Mouse (Mus musculus): Measurements from ENCODE around the gene Wfdc3.
"Not testable (repeated sequence)": the region's sequence is repeated elsewhere in the genome, so short reads cannot be mapped to it uniquely, and the experiment has no call there.

Gene Wfdc3

GRCm38 (mm10) chr2:164737377-164738090, 8.2 kb downstream of the Wfdc3 start:
- DNase-seq (ENCODE audit: low spot score in 2 of 2): no peak

GRCm38 (mm10) chr2:164735446-164735845, 10.3 kb downstream of the Wfdc3 start:
- DNase-seq (ENCODE audit: low spot score in 2 of 2): no peak

GRCm38 (mm10) chr2:164734839-164735238, 10.9 kb downstream of the Wfdc3 start:
- DNase-seq (ENCODE audit: low spot score in 2 of 2): no peak

GRCm38 (mm10) chr2:164733259-164733658, 12.5 kb downstream of the Wfdc3 start:
- DNase-seq (ENCODE audit: low spot score in 2 of 2): no peak

- no peak for DNase-seq (ENCODE audit: low spot score in 2 of 2)
These were observed 14.0 kb downstream of the Wfdc3 start for GRCm38 (mm10) chr2:164731719-164732118.

GRCm38 (mm10) chr2:164725895-164726619, 19.7 kb downstream of the Wfdc3 start:
- peak; percentile 39 to 65 for DNase-seq (ENCODE audit: low spot score in 2 of 2)

- no peak for DNase-seq (ENCODE audit: low spot score in 2 of 2)
These were observed 22.5 kb downstream of the Wfdc3 start for GRCm38 (mm10) chr2:164723276-164723675.

- DNase-seq (ENCODE audit: low spot score in 2 of 2): not testable (repeated sequence)
These were observed 29.4 kb downstream of the Wfdc3 start for GRCm38 (mm10) chr2:164716194-164716786.

- DNase-seq (ENCODE audit: low spot score in 2 of 2): no peak
These were observed 30.7 kb downstream of the Wfdc3 start, which contains the start of gene Spint5 for GRCm38 (mm10) chr2:164715005-164715404. TSS of gene Spint5 (plus strand) at chr2:164715305.

GRCm38 (mm10) chr2:164705991-164706390, 39.7 kb downstream of the Wfdc3 start:
- no peak for DNase-seq (ENCODE audit: low spot score in 2 of 2)

- DNase-seq (ENCODE audit: low spot score in 2 of 2): no peak
These were observed 40.4 kb downstream of the Wfdc3 start for GRCm38 (mm10) chr2:164705328-164705727.

- no peak for DNase-seq (ENCODE audit: low spot score in 2 of 2)
These were observed 41.5 kb downstream of the Wfdc3 start for GRCm38 (mm10) chr2:164704235-164704634.

GRCm38 (mm10) chr2:164701761-164702160, 44.0 kb downstream of the Wfdc3 start:
- DNase-seq (ENCODE audit: low spot score in 2 of 2): no peak

- no peak for DNase-seq (ENCODE audit: low spot score in 2 of 2)
These were observed 44.8 kb downstream of the Wfdc3 start for GRCm38 (mm10) chr2:164700959-164701358.

GRCm38 (mm10) chr2:164698201-164698600, 47.5 kb downstream of the Wfdc3 start, which contains the start of gene Spint4:
TSS of gene Spint4 (plus strand) at chr2:164698501.
- no peak for DNase-seq (ENCODE audit: low spot score in 2 of 2)

- no peak for DNase-seq (ENCODE audit: low spot score in 2 of 2)
These were observed 60.9 kb downstream of the Wfdc3 start, which contains the start of gene Wfdc13 for GRCm38 (mm10) chr2:164684807-164685206. TSS of gene Wfdc13 (plus strand) at chr2:164685107.

All from frontal cortex, postnatal 36 days (tissue).